ENCODE assay signal across 8 mouse cellular contexts in the genomic region with DNA sequence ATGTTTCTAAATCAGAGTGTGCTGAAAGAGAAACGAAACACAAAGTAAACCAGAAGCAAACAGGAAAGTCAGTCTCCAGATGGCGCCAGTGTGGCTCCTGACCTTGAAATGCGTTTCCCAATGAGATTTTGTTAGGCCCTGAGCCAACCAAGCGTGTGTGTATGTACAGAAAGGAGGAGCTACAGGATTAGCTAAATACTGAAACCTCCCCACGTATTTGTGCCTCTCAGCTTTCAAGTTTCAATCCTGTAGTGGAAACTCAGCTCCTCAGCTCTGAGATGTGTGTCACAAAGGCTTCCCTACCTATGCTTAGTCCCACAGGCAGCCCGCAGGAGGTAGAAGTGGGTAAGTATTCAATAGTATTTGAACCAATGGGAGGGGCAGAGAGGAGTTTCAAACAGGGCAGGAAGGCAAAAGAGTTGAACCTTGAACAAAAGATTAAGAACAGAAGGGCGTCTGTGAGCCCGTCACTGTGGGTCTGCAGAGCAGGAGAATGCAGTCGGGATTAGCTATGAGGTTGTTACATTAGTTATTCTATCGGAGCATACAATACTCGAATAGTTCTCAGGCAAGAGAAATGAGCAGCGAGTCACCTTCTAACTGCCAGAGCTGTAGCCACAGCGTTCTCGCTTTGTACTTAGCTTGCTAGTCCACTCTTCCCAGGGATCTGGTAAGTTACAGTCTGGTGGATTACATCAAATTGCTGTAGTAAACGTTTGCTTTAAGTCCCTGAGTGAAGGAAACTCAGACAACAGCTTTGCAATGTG. TPM values are rescaled to one million over a fixed set of nuclear protein-coding genes. Genes with fewer than 3 reads are reported as not detected.
DNase-seq lines count a peak whose midpoint lies in the region; TF ChIP-seq lines count a peak whose summit lies in the region.

A gene (plus strand): TSS at position 213 of the 767 bp plus-strand sequence.

- TF ChIP-seq CTCF in C2C12 (IDR thresholded peaks at IDR 0.05; ENCODE audit: control insufficient read depth, insufficient read depth, insufficient read length), result peak; percentile 49
- no peak for TF ChIP-seq CTCF in bone marrow macrophage, adult 2 months (IDR thresholded peaks at IDR 0.05; ENCODE audit: low read depth, low read length)
- TF ChIP-seq CTCF in embryonic fibroblast, embryonic 13.5 days (IDR thresholded peaks at IDR 0.05; ENCODE audit: borderline replicate concordance, insufficient read depth, low read length), result peak; percentile 45; the same call in 1 of the 2 replicates

- peaks cover 28% of the 10 kb centered on the region for H3K79me2 ChIP-seq in C2C12 (ENCODE audit: control insufficient read depth, insufficient read depth)

- no peak for TF ChIP-seq POLR2A in bone marrow macrophage, adult 2 months (IDR thresholded peaks at IDR 0.05; ENCODE audit: borderline replicate concordance, low read depth, low read length)
- TF ChIP-seq POLR2A in embryonic fibroblast, embryonic 13.5 days (IDR thresholded peaks at IDR 0.05; ENCODE audit: low read depth, low read length), result peak; percentile 98

- H3K4me3 ChIP-seq in C2C12 (ENCODE audit: insufficient read depth, poor library complexity, severe bottlenecking), result peak within 1 kb of the TSS; percentile 37
- H3K4me3 ChIP-seq in bone marrow macrophage, adult 2 months (ENCODE audit: insufficient read depth, low read length), result peak within 1 kb of the TSS; percentile 92
- peak within 1 kb of the TSS; percentile 98 for H3K4me3 ChIP-seq in embryonic fibroblast, embryonic 13.5 days (ENCODE audit: insufficient read depth, low read length)

- H3K27ac ChIP-seq in bone marrow macrophage, adult 2 months (ENCODE audit: insufficient read depth, low read depth, low read length), result peak within 1 kb of the TSS; percentile 96
- H3K27ac ChIP-seq in embryonic fibroblast, embryonic 13.5 days (ENCODE audit: insufficient read depth, low read length), result peak within 1 kb of the TSS; percentile 98

- peak; percentile 94 for DNase-seq in heart, adult 8-10 months (ENCODE audit: low spot score)
- peak; percentile 91 for DNase-seq in kidney, adult 8-10 months
- peak; percentile 78 for DNase-seq in liver
- peak; percentile 62 to 68 for DNase-seq in monocyte, adult 2 months (ENCODE audit: low read depth in 1 of 2, low spot score in 2 of 2)
- peak; percentile 44 to 59 for DNase-seq in spleen, postnatal 14 days (ENCODE audit: low spot score in 2 of 2)

- peaks cover 11% of the 10 kb centered on the region for H3K79me3 ChIP-seq in C2C12 (ENCODE audit: low read depth)

- H3K27me3 ChIP-seq in C2C12 (ENCODE audit: control insufficient read depth, insufficient read depth, insufficient read length), result no peaks in the 10 kb centered on the region

- peaks cover 7% of the 10 kb centered on the region for H3K4me1 ChIP-seq in bone marrow macrophage, adult 2 months (ENCODE audit: control insufficient read depth, insufficient read depth, low read length)
- 0 out of 2 replicates have a peak, but pooled peaks cover 2% of the 10 kb centered on the region for H3K4me1 ChIP-seq in embryonic fibroblast, embryonic 13.5 days (ENCODE audit: control insufficient read depth, insufficient read depth, low read length)

- H3ac ChIP-seq in C2C12 (ENCODE audit: control insufficient read depth, insufficient read length, low read depth), result peak within 1 kb of the TSS; percentile 71

- peaks cover 21% of the 10 kb centered on the region for H3K36me3 ChIP-seq in C2C12 (ENCODE audit: control insufficient read depth, insufficient read depth)

TF ChIP-seq in C2C12, 6 proteins besides CTCF, POLR2A, EP300 and RAD21:
- TF ChIP-seq CEBPB (IDR thresholded peaks at IDR 0.05; ENCODE audit: low read depth) (peak; percentile 25), MAX (IDR thresholded peaks at IDR 0.05) (peak; percentile 72), FOSL1 (IDR thresholded peaks at IDR 0.05; ENCODE audit: insufficient read depth, low read length, poor library complexity, severe bottlenecking) (no peak), USF1 (IDR thresholded peaks at IDR 0.05; ENCODE audit: low read depth) (no peak), MYOG (IDR thresholded peaks at IDR 0.05; ENCODE audit: control insufficient read depth, extremely low read depth, insufficient read length) (no peak), MYOD1 (IDR thresholded peaks at IDR 0.05; ENCODE audit: control insufficient read depth, insufficient read length, low read depth) (no peak)

RNA-seq across cellular contexts. Expression of the gene that starts here (rescaled TPM):
- 8.0 TPM for polyA plus RNA-seq in C2C12 (2012; fragmentation: generic; extraction: Trizol)
- polyA plus RNA-seq in bone marrow macrophage, adult 2 months (2012; ENCODE audit: insufficient read depth, insufficient read length, missing spikeins), result 99.8 and 118 TPM in 2 replicates
- polyA plus RNA-seq in embryonic fibroblast, embryonic 13.5 days (2011; ENCODE audit: insufficient read length, low read depth, missing spikeins), result 45.1 and 55.3 TPM in 2 replicates
- 10 to 100 TPM; 28.4 to 43.3 (median 34.1) TPM for total RNA-seq in heart, adult 8-10 months (2022)

Comparison
In these comparisons a context has a peak if more than half of its experiments do, and no peak if none do; other contexts are left out.
1. Peak in every context shown above with its lines: DNase-seq, H3K4me3 ChIP-seq and H3K27ac ChIP-seq.
2. H3K4me3 ChIP-seq: peak in every context shown above with its lines; median percentile 98 in embryonic fibroblast, embryonic 13.5 days; 92 in bone marrow macrophage, adult 2 months; 37 in C2C12.